Mouse (Mus musculus): ENCODE data around the gene Stk32c. TPM values are rescaled to one million over a fixed set of nuclear protein-coding genes. Genes with fewer than 3 reads are reported as not detected.

Gene Stk32c
- total RNA-seq, 2 experiments from 2014 or later = 3.8 to 4.3 TPM

Other genes with a start within 250 kb of the Stk32c start
- gene Dpysl4, start 127.3 kb downstream of the Stk32c start, total RNA-seq (2021) = 1 to 10 TPM; 5.9 to 6.1 TPM
- gene Lrrc27, start 319 bp downstream of the Stk32c start, total RNA-seq (2021) = 1 to 10 TPM; 4.5 to 5.6 TPM
- gene Pwwp2b, start 35.2 kb upstream of the Stk32c start, total RNA-seq (2021) = 10 to 100 TPM; 18.2 to 21.0 TPM
- gene Inpp5a, start 175.8 kb upstream of the Stk32c start, total RNA-seq (2021) = 100 to 1,000 TPM; 103 to 105 TPM

All from adrenal gland, postnatal 4 days (tissue).